Mouse (Mus musculus) hindbrain, postnatal 0 days (tissue): Measurements from ENCODE around the gene Cacna2d1. TPM values are rescaled to one million over a fixed set of nuclear protein-coding genes. Genes with fewer than 3 reads are reported as not detected.

ENCODE experiments used
- ATAC-seq: fragments of 200-750 bp; cut with Nextera tagmentation; 2 replicates; pipeline ENCODE4 v1.8.0; 2017; ENCODE audit warnings: mild to moderate bottlenecking, moderate TSS enrichment, moderate library complexity
- DNase-seq: peaks from one replicate; pipeline ENCODE4 v3.0.0-alpha.2; 2015; ENCODE audit warnings: low spot score
- H3K27ac ChIP-seq: fragments of 300-500 bp; sonication (generic); 2 replicates; pipeline ENCODE4 v1.5.1; 2014; ENCODE audit warnings: mild to moderate bottlenecking
- H3K27me3 ChIP-seq: fragments of 300-500 bp; sonication (generic); 2 replicates; pipeline ENCODE4 v1.6.1; 2014; ENCODE audit warnings: low read length, mixed read lengths; ENCODE audit not compliant: insufficient read depth
- H3K36me3 ChIP-seq: fragments of 300-500 bp; sonication (generic); 2 replicates; pipeline ENCODE4 v1.6.1; 2014; ENCODE audit warnings: low read length, mixed read lengths; ENCODE audit not compliant: insufficient read depth
- H3K4me1 ChIP-seq: fragments of 300-500 bp; sonication (generic); 2 replicates; pipeline ENCODE4 v1.6.1; 2014; ENCODE audit warnings: antibody characterized with exemption, low read length, mixed read lengths; ENCODE audit not compliant: insufficient read depth
- H3K4me2 ChIP-seq: fragments of 300-500 bp; sonication (generic); 2 replicates; pipeline ENCODE4 v1.6.1; 2014; ENCODE audit warnings: low read depth, mild to moderate bottlenecking, low read length, moderate library complexity, mixed read lengths
- H3K4me3 ChIP-seq: fragments of 300-500 bp; sonication (generic); 2 replicates; pipeline ENCODE4 v1.5.1; 2014; ENCODE audit warnings: low read length
- H3K9ac ChIP-seq: fragments of 300-500 bp; sonication (generic); replicated peaks from 2 replicates; pipeline ENCODE4 v1.6.1; 2014; ENCODE audit warnings: mild to moderate bottlenecking, low read length, moderate library complexity, mixed read lengths
- H3K9me3 ChIP-seq: fragments of 300-500 bp; sonication (generic); 2 replicates; pipeline ENCODE4 v1.6.1; 2016; ENCODE audit warnings: low read length, mixed read lengths
- CTCF ChIP-seq: IDR thresholded peaks from 2 replicates; pipeline ENCODE4 v1.5.1; 2016; ENCODE audit warnings: antibody characterized with exemption, control low read depth, low read depth
- WGBS: fragments of 180-500 bp; shearing (Covaris S2); extraction: QIAGEN DNeasy Blood & Tissue Kit; methylation state at CpG from one replicate; pipeline ENCODE4 v1.1.7; 2014; 5-methylcytosine and 5-hydroxymethylcytosine counted together
- polyA plus RNA-seq: library from polyadenylated mRNA; unstranded; fragments of >200 nt; fragmentation: Nextera tagmentation; extraction: Ambion mirVana; gene quantifications from 2 replicates; pipeline ENCODE4 v1.2.1, GENCODE M21; 2015
- total RNA-seq: library from RNA; depleted of rRNA; stranded (reverse); fragments of >200 nt; gene quantifications from 2 replicates; pipeline ENCODE4 v1.2.3, GENCODE M21; 2014

The Cacna2d1 gene
- total and polyA plus RNA-seq, 2 experiments from 2014 or later: 36.3 to 58.8 TPM

- no peak overlapping the region for H3K4me3 ChIP-seq
- WGBS: 79% methylated on average over 4 of the region's 4 CpGs
- H3K4me1 ChIP-seq: 0 out of 2 replicates have a peak, but pooled peaks cover 4% of the 10 kb centered on the region
- H3K36me3 ChIP-seq: no peaks in the 10 kb centered on the region
- no peak overlapping the region for H3K27ac ChIP-seq
- H3K9me3 ChIP-seq: no peaks in the 10 kb centered on the region
- DNase-seq (no peak), ATAC-seq (no peak)
- H3K27me3 ChIP-seq: no peaks in the 10 kb centered on the region
- H3K9ac ChIP-seq: no peak overlapping the region
- no peak for TF ChIP-seq CTCF
- no peak overlapping the region for H3K4me2 ChIP-seq
Observed at GRCm38 (mm10) chr5:16065816-16066215, 131.3 kb downstream of the Cacna2d1 start.

GRCm38 (mm10) chr5:16082253-16082652 lies 147.8 kb downstream of the Cacna2d1 start:
- no peak overlapping the region for H3K4me2 ChIP-seq
- H3K4me1 ChIP-seq: no peaks in the 10 kb centered on the region
- no peak overlapping the region for H3K4me3 ChIP-seq
- no peak overlapping the region for H3K27ac ChIP-seq
- 92% methylated on average over 2 of the region's 2 CpGs for WGBS
- H3K27me3 ChIP-seq: no peaks in the 10 kb centered on the region
- TF ChIP-seq CTCF: no peak
- no peaks in the 10 kb centered on the region for H3K36me3 ChIP-seq
- DNase-seq (no peak), ATAC-seq (no peak)
- no peaks in the 10 kb centered on the region for H3K9me3 ChIP-seq
- no peak overlapping the region for H3K9ac ChIP-seq

GRCm38 (mm10) chr5:16086979-16087902 lies 152.8 kb downstream of the Cacna2d1 start:
- ATAC-seq (peak; percentile 90), DNase-seq (peak; percentile 81)
- TF ChIP-seq CTCF: no peak
- no peaks in the 10 kb centered on the region for H3K36me3 ChIP-seq
- H3K4me1 ChIP-seq: no peaks in the 10 kb centered on the region
- H3K27ac ChIP-seq: peak overlapping the region; percentile 65
- H3K27me3 ChIP-seq: no peaks in the 10 kb centered on the region
- H3K4me3 ChIP-seq: no peak overlapping the region
- H3K9ac ChIP-seq: 0 out of 2 replicates have a peak overlapping the region, but pooled peaks have one; percentile 24
- H3K4me2 ChIP-seq: peak overlapping the region; percentile 14; the same call in 1 of the 2 replicates
- 40% methylated on average over 10 of the region's 10 CpGs for WGBS
- H3K9me3 ChIP-seq: no peaks in the 10 kb centered on the region

- Histone ChIP-seq H3K9me3 (no peaks in the 10 kb centered on the region), H3K4me2 (no peak overlapping the region), H3K27ac (no peak overlapping the region), H3K36me3 (no peaks in the 10 kb centered on the region), H3K9ac (no peak overlapping the region), H3K27me3 (no peaks in the 10 kb centered on the region), H3K4me1 (no peaks in the 10 kb centered on the region), H3K4me3 (no peak overlapping the region)
- TF ChIP-seq CTCF: no peak
- no peak for DNase-seq
- 40% methylated on average over 2 of the region's 2 CpGs for WGBS
- ATAC-seq: no peak
Observed at GRCm38 (mm10) chr5:16087995-16088394, 153.5 kb downstream of the Cacna2d1 start.

GRCm38 (mm10) chr5:16092540-16092939 lies 158.0 kb downstream of the Cacna2d1 start:
- Histone ChIP-seq H3K4me1 (no peaks in the 10 kb centered on the region), H3K27me3 (no peaks in the 10 kb centered on the region), H3K9me3 (no peaks in the 10 kb centered on the region), H3K4me3 (no peak overlapping the region), H3K9ac (no peak overlapping the region), H3K27ac (0 out of 2 replicates have a peak overlapping the region, but pooled peaks have one; percentile 11), H3K4me2 (no peak overlapping the region), H3K36me3 (no peaks in the 10 kb centered on the region)
- ATAC-seq (no peak), DNase-seq (no peak)
- no peak for TF ChIP-seq CTCF
- 74% methylated on average over 7 of the region's 7 CpGs for WGBS

GRCm38 (mm10) chr5:16093071-16093693 lies 158.7 kb downstream of the Cacna2d1 start:
- Histone ChIP-seq H3K4me3 (no peak overlapping the region), H3K4me2 (no peak overlapping the region), H3K9me3 (no peaks in the 10 kb centered on the region), H3K27me3 (no peaks in the 10 kb centered on the region), H3K4me1 (no peaks in the 10 kb centered on the region), H3K27ac (0 out of 2 replicates have a peak overlapping the region, but pooled peaks have one; percentile 11), H3K36me3 (no peaks in the 10 kb centered on the region), H3K9ac (no peak overlapping the region)
- WGBS: 59% methylated on average over 11 of the region's 11 CpGs
- peak; percentile 59 for DNase-seq
- TF ChIP-seq CTCF: no peak
- ATAC-seq: peak; percentile 54; the same call in 1 of the 2 replicates
